In the genomic region with DNA sequence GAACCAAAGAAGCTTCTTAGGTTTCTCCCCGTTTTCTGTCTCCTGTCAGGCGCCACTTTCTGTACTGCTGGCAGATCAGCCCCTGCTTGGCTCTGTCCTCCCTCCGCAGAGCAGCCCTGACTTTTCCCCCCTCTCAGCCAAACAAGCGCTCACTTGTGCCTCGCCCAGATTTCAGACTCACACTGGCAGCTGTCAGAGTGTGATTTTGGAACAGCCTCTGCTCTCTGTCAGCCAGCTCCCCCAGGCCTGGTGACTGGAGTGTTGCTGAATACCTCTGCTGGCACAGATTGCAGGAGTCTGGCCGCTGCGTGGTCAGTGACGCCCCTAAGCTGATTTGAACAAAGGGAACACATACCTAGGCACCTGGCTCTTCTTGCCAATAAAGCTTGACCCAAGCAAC, we compare ENCODE assay signal across 8 mouse cellular contexts. TPM values are rescaled to one million over a fixed set of nuclear protein-coding genes. Genes with fewer than 3 reads are reported as not detected.
A peak's percentile ranks its signal among the peaks of the same experiment; 100 is the strongest.
DNase-seq lines count a peak whose midpoint lies in the region; ATAC-seq lines count a peak whose summit lies in the region.
"Had no signal": no experiment of that assay in that cellular context is flagged by ENCODE, and none has a peak within 500 bp of the region (broad histone marks: within the 10 kb centered on the region; RNA-seq: fewer than 3 reads in every experiment).

No protein-coding gene starts in this region.

- H3K27me3 ChIP-seq in hindbrain, embryonic 15.5 days, result no peaks in the 10 kb centered on the region
- peaks cover 10% of the 10 kb centered on the region; the same call in 1 of the 2 replicates for H3K27me3 ChIP-seq in lung, embryonic 15.5 days
- H3K27me3 ChIP-seq: neural tube, embryonic 12.5 days had no signal

- H3K27ac ChIP-seq in hindbrain, embryonic 15.5 days (replicated peaks), result 0 out of 2 replicates have a peak overlapping the region, but pooled peaks have one; percentile 12
- H3K27ac ChIP-seq in lung, embryonic 15.5 days, result peak overlapping the region; percentile 44
- H3K27ac ChIP-seq: neural tube, embryonic 12.5 days had no signal

- DNase-seq in testis, postnatal 14 days (ENCODE audit: low spot score), result peak; percentile 34
- DNase-seq in testis, postnatal 10 days (ENCODE audit: low spot score), result no peak
- DNase-seq in gastrocnemius, adult 18-20 months (ENCODE audit: low spot score), result peak; percentile 68
- peak; percentile 24 for DNase-seq in telencephalon, adult 2 months (ENCODE audit: low read depth, low spot score)
- DNase-seq in T-cell, adult 2 months (ENCODE audit: low spot score), result no peak

- H3K4me1 ChIP-seq in hindbrain, embryonic 15.5 days (replicated peaks), result peaks cover 9% of the 10 kb centered on the region; the same call in 1 of the 2 replicates
- peaks cover 18% of the 10 kb centered on the region for H3K4me1 ChIP-seq in lung, embryonic 15.5 days
- H3K4me1 ChIP-seq: neural tube, embryonic 12.5 days had no signal

- no peak overlapping the region for H3K9ac ChIP-seq in hindbrain, embryonic 15.5 days
- no peak overlapping the region for H3K9ac ChIP-seq in lung, embryonic 15.5 days
- H3K9ac ChIP-seq: neural tube, embryonic 12.5 days had no signal

- H3K4me2 ChIP-seq in hindbrain, embryonic 15.5 days, result no peak overlapping the region
- no peak overlapping the region for H3K4me2 ChIP-seq in lung, embryonic 15.5 days
- H3K4me2 ChIP-seq: neural tube, embryonic 12.5 days had no signal

- H3K36me3 ChIP-seq in hindbrain, embryonic 15.5 days, result no peaks in the 10 kb centered on the region
- no peaks in the 10 kb centered on the region for H3K36me3 ChIP-seq in lung, embryonic 15.5 days

- 53% methylated on average over 8 of the region's 8 CpGs for WGBS in hindbrain, embryonic 15.5 days
- 22% methylated on average over 8 of the region's 8 CpGs for WGBS in lung, embryonic 15.5 days

- ATAC-seq in hindbrain, embryonic 15.5 days (ENCODE audit: low FRiP score, low read depth), result peak; percentile 59
- ATAC-seq in lung, embryonic 15.5 days (ENCODE audit: borderline replicate concordance, extremely low read depth, low FRiP score, low TSS enrichment), result peak; percentile 82

- no peaks in the 10 kb centered on the region for H3K9me3 ChIP-seq in hindbrain, embryonic 15.5 days
- H3K9me3 ChIP-seq in lung, embryonic 15.5 days, result no peaks in the 10 kb centered on the region
- H3K9me3 ChIP-seq: neural tube, embryonic 12.5 days had no signal

- H3K4me3 ChIP-seq in hindbrain, embryonic 15.5 days, result no peak overlapping the region
- no peak overlapping the region for H3K4me3 ChIP-seq in lung, embryonic 15.5 days
- H3K4me3 ChIP-seq: neural tube, embryonic 12.5 days had no signal

RNA-seq across cellular contexts. Expression of a gene that starts 9.8 kb away (rescaled TPM):
- not detected for total RNA-seq in gastrocnemius, adult 18-20 months (2021)
- not detected in 2 replicates for polyA plus RNA-seq in hindbrain, embryonic 15.5 days (2015; fragmentation: Nextera tagmentation; extraction: Ambion mirVana)
- polyA plus RNA-seq in lung, embryonic 15.5 days (2015; fragmentation: Nextera tagmentation; extraction: Ambion mirVana), result not detected in 2 replicates
- polyA plus RNA-seq: neural tube, embryonic 12.5 days had no signal

RNA-seq across cellular contexts. Expression of a gene that starts 50.1 kb away (rescaled TPM):
- not detected for total RNA-seq in gastrocnemius, adult 18-20 months (2021)
- polyA plus RNA-seq in hindbrain, embryonic 15.5 days (2015; fragmentation: Nextera tagmentation; extraction: Ambion mirVana), result 26.4 and 28.7 TPM in 2 replicates
- polyA plus RNA-seq in lung, embryonic 15.5 days (2015; fragmentation: Nextera tagmentation; extraction: Ambion mirVana), result 1.2 and 1.3 TPM in 2 replicates

RNA-seq across cellular contexts. Expression of a gene that starts 50.2 kb away (rescaled TPM):
- total RNA-seq in gastrocnemius, adult 18-20 months (2021), result 10 to 100 TPM in 1 of 2 experiments, 1 to 10 TPM in 1; 9.2 to 10.3 TPM
- 15.6 and 16.6 TPM in 2 replicates for polyA plus RNA-seq in hindbrain, embryonic 15.5 days (2015; fragmentation: Nextera tagmentation; extraction: Ambion mirVana)
- 15.1 and 15.9 TPM in 2 replicates for polyA plus RNA-seq in lung, embryonic 15.5 days (2015; fragmentation: Nextera tagmentation; extraction: Ambion mirVana)

Comparison
In these comparisons a context has a peak if more than half of its experiments do, and no peak if none do; other contexts are left out.
1. DNase-seq: peak in testis, postnatal 14 days (single experiment), gastrocnemius, adult 18-20 months (single experiment) and telencephalon, adult 2 months (single experiment); none in testis, postnatal 10 days (single experiment) and T-cell, adult 2 months (single experiment).
2. RNA of a gene that starts 50.1 kb away (polyA plus RNA-seq): 26.4 to 28.7 TPM in hindbrain, embryonic 15.5 days; 1.2 to 1.3 TPM in lung, embryonic 15.5 days; every median in the first group is over 10 times any median in the second.